Mouse (Mus musculus): ENCODE data around the gene Dynll1. TPM values are rescaled to one million over a fixed set of nuclear protein-coding genes. Genes with fewer than 3 reads are reported as not detected.

The Dynll1 gene
- total RNA-seq (2021): 10 to 100 TPM; 71.9 to 88.5 TPM

DNA sequence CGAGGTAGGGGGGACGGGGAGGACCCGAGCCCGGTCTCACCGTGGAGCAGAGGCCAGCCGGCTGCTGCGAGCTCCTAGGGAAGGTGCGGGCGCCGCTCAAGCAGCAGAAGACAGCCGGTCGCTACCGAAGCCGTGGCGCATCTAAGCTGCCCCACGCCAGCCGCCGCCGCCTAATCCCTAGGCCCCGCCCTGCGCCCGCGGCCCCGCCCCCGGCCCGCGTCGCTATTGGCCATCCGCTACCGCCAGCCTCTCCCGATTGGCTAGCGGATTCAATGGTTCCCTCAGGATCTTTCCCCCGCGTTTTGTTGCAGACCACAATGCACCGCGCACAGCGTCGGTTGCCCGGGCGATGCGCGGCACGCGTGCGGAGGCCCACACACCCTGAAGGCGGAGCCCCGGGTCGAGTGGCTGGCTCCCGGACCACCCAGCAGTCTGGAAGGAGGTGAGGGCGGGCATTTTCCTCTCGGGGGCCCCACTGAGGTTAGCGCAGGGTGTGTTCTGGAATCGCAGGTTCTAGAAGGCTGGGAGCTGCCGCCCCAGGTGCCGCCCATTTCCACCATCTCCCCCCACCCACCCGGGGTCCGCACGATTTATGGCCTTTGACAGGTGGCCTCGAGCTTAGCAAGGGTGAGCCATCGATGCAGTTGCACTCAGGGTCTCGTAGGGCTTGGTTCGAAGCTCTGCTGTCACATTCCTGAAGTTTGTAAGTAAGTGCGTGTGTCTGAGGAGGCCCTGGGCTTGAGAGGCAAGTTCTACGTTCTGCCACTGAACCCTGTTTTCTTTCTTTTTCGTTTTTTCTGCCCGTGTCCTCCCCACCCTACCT lies at the start of gene Dynll1:
Gene Dynll1 (minus strand): TSS at position 208 of the 823 bp plus-strand sequence.
- DNase-seq: peak; percentile 100

DNA sequence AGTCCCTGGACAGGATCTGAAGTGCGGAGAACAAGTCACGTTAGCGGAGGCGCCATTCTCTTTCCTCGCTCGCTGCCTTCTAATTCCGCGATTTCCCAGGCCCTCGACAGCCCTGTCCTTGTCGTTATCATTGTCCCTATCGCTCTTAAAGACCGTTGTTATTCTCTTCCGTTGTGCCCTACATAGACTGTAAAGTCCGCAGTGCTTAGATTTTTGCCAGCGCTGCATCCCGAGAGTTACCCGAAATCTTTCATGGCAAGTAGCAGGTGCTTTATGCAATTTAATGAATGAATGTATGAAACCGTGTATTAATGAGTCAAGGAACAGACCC lies 48.4 kb upstream of the Dynll1 start:
- no peak for DNase-seq
- intact Hi-C loops (cut with DNase I): loop anchor here (5.0 kb wide), 1 partner anchor 222 kb away; no protein-coding TSS in a partner anchor

More for the DNA sequence above, at the start of gene Dynll1:
- intact Hi-C loops (cut with DNase I): loop anchor here (2.0 kb wide), 3 partner anchors 18 to 40 kb away; partner anchors contain the start of genes Gatc and Triap1

DNA sequence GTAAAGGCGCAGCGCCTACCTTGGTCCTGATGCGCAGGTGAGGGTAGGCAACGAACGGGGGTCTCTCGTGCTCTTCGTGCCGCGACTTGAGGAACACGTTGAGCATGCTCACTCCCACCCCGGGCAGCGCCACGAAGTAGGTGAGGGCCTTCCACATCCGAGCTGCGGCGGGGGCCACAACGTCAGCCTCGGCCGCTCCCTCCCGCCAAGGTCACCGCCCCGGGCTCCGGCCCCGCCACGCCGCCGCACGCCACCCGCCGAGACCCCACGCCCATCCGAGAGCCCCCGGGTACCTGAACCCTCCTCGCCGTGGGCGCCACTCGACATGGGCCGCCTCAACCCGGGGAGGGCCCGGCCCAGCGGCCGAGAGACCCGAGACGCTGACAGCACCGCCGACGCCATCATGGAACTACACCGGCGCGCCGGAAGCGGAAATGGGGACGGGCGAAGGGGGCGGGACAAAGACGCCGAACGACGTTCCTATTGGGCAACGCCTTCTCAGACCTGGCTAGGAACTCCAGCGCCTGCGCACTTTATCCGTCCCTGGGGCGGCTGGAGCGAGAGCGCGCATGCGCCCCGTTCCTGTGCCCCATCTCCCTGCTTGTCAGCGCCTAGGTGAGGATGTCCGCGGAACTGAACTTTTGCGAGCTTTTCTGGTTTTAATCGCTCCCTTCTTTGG lies 47.9 kb upstream of the Dynll1 start, which contains the start of gene Cox6a1:
Gene Cox6a1 (minus strand): TSS at position 436 of the 679 bp plus-strand sequence.
- peak; percentile 98 to 99 for DNase-seq
- intact Hi-C loops (cut with DNase I): loop anchor here (5.0 kb wide), 1 partner anchor 221 kb away; no protein-coding TSS in a partner anchor

DNA sequence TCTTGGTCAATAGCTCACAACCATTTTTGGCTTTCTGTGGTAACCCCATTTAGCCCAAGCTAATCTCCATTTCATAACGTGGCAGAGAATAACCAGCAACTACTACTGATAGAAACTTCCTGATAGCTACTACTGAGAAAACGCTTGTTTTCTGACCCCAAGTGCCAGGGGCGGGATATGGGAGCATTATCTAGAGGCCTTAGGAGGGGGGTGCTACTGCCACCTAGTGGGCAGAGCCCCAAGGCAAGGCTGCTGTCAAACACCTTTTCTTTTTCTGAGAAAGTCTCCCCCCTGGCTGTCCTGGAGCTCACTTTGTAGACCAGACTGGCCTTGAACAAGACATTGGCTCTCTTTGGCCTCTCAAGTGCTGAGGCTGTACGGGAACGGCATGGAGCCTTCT lies 46.8 kb upstream of the Dynll1 start:
- intact Hi-C loops (cut with DNase I): loop anchor here (2.0 to 5.0 kb wide), 2 partner anchors 109 to 220 kb away; no protein-coding TSS in a partner anchor
- DNase-seq: peak; percentile 83 to 85

DNA sequence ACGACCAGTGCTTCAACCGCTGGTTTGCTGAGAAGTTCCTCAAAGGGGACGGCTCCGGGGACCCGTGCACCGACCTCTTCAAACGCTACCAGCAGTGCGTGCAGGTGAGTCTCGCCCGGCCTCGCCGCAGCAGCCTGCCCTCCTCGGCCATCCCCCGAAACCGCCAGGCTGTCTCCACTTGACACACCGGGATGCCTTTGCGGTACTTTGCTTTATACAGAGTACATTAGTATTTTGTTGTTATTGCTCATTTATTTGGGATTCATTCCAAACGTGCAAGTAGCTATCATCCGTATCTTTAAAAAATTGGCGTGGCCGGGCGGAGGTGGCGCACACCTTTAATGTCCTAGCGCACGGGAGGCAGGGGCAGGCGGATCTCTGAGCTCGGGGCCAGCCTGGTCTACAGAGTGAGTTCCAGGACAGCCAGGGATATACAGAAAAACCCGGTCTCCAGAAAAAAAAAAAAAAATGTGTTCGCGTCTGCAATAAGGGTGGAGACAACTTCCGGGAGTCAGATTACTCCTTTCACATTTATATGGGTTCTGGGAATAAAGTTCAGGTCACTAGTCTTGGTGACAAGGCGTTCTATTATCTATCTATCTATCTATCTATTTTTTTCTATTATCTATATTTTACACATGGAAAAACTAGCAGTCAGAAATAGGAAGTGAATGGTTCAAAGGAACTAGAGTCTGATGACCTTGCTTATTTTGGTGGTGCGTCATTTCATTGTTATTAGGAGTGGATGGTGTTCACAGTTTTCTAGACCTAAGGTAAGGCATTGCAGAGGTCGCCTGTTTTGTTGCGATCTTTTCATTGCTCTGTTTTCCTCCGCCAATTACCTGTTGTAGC lies 40.7 kb upstream of the Dynll1 start:
- intact Hi-C loops (cut with DNase I): loop anchor here (2.0 kb wide), 2 partner anchors 41 to 69 kb away; partner anchors contain the start of genes Dynll1 and Rnf10
- DNase-seq: no peak

DNA sequence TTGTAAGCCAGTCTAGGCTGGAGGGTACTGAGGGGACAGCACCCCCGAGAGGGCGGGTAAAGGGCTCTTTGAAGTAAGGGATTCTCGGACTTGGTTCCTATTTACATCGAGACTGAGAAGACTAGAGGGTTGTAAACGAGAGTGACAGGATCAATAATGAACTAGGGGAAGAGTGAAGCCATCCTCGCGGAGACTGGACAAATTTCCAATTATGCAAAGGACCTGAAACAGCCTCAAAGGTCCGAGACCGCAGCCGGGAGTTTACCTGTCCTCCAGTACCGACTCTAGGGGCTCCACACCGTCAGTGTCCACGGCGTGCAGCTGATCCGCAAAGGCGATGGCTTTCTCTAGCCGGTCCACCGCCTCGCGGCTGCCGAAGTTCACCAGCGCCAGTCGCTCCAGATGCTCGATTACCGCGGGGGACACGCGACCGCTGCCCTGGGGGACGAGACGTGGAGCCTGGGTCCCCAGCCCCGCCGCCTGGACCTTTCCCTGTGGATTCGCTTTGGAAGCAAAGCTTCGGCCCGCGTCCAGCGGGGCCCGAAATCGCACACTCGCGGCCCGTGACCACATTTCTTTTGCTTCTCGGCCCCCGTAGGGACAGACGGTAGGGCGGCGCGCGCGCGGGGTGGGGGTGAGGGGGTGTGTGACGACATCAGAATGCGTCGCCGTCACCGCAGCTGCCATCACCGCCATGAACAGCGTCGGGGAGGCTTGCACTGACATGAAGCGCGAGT lies 39.9 kb upstream of the Dynll1 start, which contains the start of the genes Gatc and Triap1:
Gene Gatc (minus strand): TSS at position 602 of the 737 bp plus-strand sequence.
Gene Triap1 (plus strand): TSS at position 649 of the 737 bp plus-strand sequence.
- DNase-seq: peak; percentile 89 to 92

DNA sequence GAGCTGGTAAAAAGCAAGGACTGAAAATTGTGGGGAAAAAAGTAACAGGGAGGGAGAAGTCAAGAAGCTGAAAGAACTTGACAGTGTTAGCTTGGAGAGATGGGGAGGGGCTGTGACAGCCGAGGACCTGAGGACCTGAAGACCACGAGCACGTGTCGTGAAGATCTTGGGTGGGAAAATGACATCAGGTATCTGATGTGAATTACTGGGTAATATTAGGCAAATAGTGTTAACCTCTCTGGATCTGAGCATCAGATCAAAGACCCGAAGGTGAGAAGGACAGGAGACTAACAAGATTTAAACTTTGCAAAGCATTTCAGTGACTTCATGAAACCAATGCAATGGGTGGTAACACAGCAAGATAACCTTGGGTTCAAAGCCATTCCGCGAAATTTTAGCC lies 39.2 kb upstream of the Dynll1 start:
- intact Hi-C loops (cut with DNase I): loop anchor here (1.0 to 2.0 kb wide), 3 partner anchors 13 to 67 kb away; partner anchors contain the start of genes Dynll1, Rnf10 and Srsf9
- no peak for DNase-seq

More for the DNA sequence above, 39.9 kb upstream of the Dynll1 start, which contains the start of the genes Gatc and Triap1:
- intact Hi-C loops (cut with DNase I): loop anchor here (1.0 to 2.0 kb wide), 3 partner anchors 13 to 68 kb away; partner anchors contain the start of genes Dynll1, Rnf10 and Srsf9

DNA sequence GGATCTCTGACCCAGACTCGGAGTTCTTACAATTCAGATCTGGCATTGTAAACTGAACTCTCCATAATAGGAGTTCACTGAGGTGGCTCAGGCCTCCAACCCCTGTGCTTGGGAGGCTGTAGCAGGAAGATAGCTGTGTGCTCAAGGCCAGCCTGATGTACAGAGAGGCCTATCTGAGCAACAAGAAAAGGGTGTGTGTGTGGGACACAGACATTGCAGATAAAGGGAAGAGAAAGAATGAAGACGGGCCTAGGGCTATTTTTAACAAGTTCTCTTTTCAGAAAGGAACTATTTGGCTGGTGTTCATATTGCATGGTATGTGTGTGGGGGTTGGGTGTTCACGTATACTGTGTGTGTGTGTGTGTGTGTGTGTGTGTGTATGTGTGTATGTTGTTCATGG lies 32.8 kb upstream of the Dynll1 start:
- no peak for DNase-seq
- intact Hi-C loops (cut with DNase I): no loop called here

DNA sequence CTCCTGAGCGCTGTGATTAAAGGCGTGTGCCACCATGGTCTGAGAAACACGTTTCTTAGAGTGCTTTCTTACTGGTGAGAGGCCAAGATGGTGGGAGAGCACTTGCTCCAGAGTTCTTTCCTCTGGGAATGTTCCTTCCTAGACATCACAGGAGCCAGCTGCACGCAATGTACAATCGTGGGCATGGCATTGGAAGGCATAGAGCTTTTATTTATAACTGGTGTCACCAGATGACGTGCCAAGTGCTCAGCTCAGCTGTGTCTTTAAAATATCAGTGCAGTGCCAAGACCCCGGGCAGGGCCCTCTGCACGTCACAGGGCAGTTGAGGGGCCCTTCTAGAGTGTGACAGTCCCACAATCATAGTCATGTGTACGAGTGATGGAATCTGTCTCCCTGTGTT lies 30.2 kb upstream of the Dynll1 start:
- intact Hi-C loops (cut with DNase I): no loop called here
- DNase-seq: no peak

DNA sequence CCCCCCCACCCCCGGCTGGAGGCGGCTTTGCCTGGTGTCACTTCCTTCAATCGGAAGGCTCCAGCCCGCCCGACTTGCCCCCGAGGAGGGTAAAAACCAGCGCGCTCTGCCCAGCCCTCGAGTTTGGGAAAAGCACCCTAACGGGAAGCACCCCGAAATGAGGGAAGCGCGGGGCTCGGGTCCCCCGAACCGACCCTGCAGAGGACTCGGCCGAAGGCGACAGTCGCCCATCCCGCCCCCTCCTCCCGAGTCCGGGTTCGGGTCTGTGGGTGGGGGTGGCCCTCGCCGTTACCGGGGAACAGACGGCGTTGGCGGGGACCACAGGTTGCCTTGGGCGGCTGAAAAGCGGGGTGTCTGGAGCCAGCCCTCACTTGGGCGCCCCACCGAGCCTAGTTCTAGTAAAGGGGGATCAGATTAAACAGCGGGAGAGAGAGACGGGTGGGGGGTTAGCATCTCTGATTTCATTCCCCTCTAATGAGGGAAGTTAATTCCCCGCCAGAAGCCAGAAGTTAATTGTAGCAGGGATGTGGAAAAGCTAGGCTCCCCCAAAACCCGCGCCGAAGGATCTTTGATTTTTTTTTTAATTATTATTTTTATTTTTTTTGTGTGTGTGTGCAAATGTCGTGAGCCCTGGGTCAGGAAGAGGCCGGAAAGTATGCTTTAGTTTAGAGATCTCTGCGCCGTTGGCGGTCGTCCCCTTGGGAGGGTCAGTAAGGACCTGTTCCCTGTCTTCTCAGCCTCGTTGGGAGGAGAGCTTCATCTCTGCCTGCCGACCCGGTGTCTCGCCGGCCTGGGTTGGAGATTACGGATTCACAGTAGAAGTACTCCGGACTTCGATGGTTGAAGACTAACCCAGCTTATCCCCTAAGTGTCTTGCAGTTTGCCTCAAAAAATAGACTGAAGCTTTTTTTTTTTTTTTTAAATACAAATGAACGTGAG lies 27.1 kb upstream of the Dynll1 start:
- DNase-seq: peak; percentile 33 to 52
- intact Hi-C loops (cut with DNase I): loop anchor here (1.0 to 2.0 kb wide), 2 partner anchors 12 to 49 kb away; partner anchors contain the start of gene Coq5

DNA sequence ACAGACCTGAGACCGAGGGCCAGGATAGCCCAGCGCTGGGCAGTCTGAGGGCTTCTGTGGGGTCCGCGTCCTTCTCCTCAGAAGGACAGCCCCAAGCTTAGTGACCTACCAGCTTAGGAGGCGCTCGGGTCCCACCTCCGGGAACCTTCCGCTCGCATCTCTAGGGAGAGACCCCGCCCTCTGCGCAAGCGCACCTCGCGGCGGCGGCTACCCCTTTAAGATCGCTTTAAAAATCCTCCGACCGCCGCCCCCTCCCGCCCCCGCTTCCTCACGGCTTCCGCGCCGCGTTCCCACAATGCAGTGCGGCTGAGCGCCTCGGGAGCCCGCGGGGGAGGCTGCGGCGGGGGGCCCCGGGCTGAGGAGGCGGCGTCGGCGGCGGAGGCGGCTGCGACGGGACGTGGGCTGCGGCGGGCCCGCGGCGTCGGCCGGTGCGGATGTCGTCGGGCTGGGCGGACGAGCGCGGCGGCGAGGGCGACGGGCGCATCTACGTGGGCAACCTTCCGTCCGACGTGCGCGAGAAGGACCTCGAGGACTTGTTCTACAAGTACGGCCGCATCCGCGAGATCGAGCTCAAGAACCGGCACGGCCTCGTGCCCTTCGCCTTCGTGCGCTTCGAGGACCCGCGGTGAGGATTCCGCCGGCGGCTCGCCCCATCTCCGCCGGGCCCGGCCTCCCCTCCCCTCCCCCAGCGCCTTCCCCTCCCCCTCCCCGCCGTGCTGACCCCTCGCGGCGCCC lies 26.2 kb upstream of the Dynll1 start, which contains the start of gene Srsf9:
Gene Srsf9 (plus strand): TSS at position 303 of the 735 bp plus-strand sequence.
- DNase-seq: peak; percentile 97 to 98
- intact Hi-C loops (cut with DNase I): loop anchor here (1.0 to 2.0 kb wide), 2 partner anchors 13 to 48 kb away; partner anchors contain the start of gene Coq5

DNA sequence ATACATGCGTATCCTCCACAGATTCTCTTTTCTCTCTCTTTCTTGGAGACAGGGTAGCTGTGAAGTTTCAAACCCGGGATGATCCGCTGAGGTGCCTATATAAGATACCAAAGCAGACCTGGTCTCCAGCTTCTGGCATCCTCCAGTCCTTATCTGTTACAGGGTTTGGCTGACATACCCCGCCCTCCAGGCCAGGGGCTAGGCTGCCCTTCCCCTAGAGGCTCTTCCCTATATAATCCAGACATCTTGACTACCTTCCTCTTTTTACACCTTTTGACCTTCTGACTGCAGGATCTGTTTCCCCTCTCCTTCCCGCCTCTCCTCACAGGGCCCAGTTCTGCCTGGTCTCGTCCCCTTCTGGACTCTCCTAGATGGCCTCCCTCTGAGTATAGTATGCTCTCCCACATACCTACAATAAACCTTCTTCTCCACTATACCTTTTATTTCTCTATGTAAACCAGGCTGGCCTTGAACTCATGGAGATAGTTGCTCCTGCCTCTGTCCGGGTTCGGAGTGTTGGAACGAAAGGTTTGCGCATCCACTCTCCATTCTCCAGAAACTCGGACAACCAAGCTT lies 25.5 kb upstream of the Dynll1 start:
- DNase-seq: no peak
- intact Hi-C loops (cut with DNase I): loop anchor here (2.0 kb wide), 1 partner anchor 48 kb away; the partner anchor contains the start of gene Coq5

DNA sequence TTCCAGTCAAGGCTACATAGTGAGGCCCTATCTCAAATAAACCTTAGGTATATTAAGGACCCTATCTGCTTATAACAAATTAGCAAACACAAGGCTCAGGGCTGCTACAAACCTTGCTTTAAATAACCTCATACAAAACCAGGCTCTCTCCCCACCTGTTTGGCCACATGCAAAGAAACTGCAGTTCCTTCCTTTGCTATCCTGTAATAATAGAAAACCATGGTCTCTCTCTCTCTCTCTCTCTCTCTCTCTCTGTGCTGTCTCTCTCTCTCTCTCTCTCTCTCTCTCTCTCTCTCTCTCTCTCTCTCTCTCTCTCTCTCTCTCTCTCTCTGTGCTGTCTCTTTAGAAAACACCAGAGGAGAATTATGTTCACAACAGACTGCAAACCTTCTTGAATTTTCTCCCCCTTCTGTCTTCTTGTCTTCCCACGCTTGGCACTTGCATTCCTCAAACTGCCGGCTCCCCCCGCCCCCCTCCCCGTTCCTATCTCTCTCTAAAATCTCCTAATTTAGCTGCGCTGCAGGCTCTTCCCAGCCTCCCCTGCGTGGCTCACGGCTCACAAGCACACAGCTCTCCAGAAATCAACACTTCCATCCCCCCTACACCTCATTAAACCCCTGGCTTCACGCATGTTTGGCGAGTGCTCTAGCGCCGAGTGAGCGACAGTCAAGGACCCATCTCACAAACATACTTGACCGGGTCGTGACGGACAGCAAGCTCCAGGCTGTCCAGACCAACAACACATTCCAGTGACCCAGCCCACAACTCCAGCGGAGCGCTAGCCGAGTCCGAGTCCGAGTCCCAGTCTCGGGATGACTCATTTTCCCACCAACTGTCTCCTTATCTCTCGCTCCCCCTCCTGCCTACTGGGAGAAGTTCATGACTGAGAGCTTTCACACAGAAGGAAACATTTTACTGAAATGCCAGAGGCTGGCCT lies 18.5 kb upstream of the Dynll1 start:
- intact Hi-C loops (cut with DNase I): loop anchor here (2.0 kb wide), 1 partner anchor 18 kb away; the partner anchor contains the start of gene Dynll1
- peak; percentile 66 to 75 for DNase-seq

DNA sequence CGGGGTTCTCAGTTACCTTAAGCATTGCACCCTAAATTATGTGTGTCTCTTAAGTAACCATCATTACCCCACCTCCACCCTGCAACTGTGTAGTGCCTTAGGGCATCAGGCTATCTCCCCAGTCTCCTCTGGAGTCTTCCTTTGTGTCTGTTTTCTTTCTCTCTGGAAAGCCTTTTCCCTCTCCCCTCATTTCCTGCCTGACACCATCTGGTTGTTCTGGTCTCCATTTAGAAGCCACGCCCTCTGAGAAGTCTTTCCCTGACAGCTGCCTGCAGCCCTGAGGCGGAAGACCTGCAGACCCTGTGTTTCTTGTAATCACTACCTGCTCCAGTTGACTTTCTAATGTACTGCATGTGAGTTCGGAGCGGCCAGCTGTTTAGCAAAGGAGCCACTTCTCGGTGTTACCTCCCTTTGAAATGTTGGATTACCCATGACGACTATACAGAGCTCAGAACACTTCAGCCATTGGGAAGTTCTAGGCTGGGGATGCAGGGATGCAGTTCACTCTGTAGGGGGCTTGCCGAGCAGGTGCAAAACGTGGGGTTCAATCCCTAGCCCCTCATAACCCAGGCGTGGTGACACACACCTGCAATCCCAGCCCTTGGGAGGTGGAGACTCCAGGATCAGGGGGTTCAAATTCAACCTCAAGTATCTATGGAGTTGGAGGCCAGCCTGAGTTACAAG lies 17.0 kb upstream of the Dynll1 start:
- intact Hi-C loops (cut with DNase I): loop anchor here (2.0 kb wide), 1 partner anchor 17 kb away; the partner anchor contains the start of gene Dynll1
- no peak for DNase-seq

All from heart, postnatal 36 days (tissue).